Comparison of ENCODE assay signal across 21 mouse cellular contexts in the genomic region with DNA sequence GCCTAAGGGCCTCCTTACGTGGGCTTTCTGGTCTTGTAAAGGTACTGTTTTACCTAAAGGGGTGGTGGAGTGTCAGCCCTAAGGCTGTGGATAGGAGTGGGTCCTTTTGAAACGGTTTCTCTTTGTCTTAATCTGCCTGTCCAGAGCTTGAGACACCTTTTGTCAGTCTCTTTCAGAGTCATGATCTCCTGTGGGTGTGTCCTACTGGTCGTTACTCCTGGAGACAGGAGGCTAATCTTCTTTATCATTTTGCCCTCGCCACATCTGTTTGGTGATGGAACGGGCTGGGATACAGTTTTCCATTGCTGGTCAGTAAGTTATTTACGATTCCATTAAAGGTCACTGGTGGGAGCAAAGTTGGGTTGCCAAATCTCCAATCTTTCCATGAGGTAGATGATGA.
DNase-seq lines count a peak whose midpoint lies in the region; ATAC-seq and TF ChIP-seq lines count a peak whose summit lies in the region.
"Had no signal": no experiment of that assay in that cellular context is flagged by ENCODE, and none has a peak within 500 bp of the region (broad histone marks: within the 10 kb centered on the region; RNA-seq: fewer than 3 reads in every experiment).

No protein-coding gene starts in this region.

- no peaks in the 10 kb centered on the region for H3K36me3 ChIP-seq in liver, embryonic 11.5 days (ENCODE audit: control insufficient read depth, insufficient read depth, low read length)
- no peaks in the 10 kb centered on the region for H3K36me3 ChIP-seq in liver, embryonic 13.5 days
- no peaks in the 10 kb centered on the region for H3K36me3 ChIP-seq in liver, embryonic 14.5 days (replicated peaks; ENCODE audit: control insufficient read depth, insufficient read depth, low read depth)
- H3K36me3 ChIP-seq: embryonic facial prominence, embryonic 13.5 days; embryonic facial prominence, embryonic 15.5 days; forebrain, embryonic 10.5 days; forebrain, embryonic 12.5 days had no signal

- TF ChIP-seq EP300 in liver, embryonic 14.5 days (IDR thresholded peaks at IDR 0.05; ENCODE audit: low read depth) = peak; percentile 21; the same call in 1 of the 2 replicates

- 57% methylated on average over 6 of the region's 6 CpGs for WGBS in liver, embryonic 11.5 days
- 44% methylated on average over 6 of the region's 6 CpGs for WGBS in liver, embryonic 13.5 days (ENCODE audit: insufficient replicate concordance)
- WGBS in liver, embryonic 14.5 days (ENCODE audit: insufficient replicate concordance) = 43% methylated on average over 6 of the region's 6 CpGs

- no peak for TF ChIP-seq CTCF in liver, embryonic 14.5 days (IDR thresholded peaks at IDR 0.05; ENCODE audit: low read depth)

- no peak overlapping the region for H3K9ac ChIP-seq in liver, embryonic 11.5 days (ENCODE audit: low read depth, low read length)
- no peak overlapping the region for H3K9ac ChIP-seq in liver, embryonic 13.5 days
- no peak overlapping the region for H3K9ac ChIP-seq in liver, embryonic 14.5 days (replicated peaks)
- H3K9ac ChIP-seq: embryonic facial prominence, embryonic 13.5 days; embryonic facial prominence, embryonic 15.5 days; forebrain, embryonic 12.5 days had no signal

- no peak overlapping the region for H3K4me3 ChIP-seq in liver, embryonic 11.5 days (ENCODE audit: low read depth, low read length)
- no peak overlapping the region for H3K4me3 ChIP-seq in liver, embryonic 13.5 days (replicated peaks)
- H3K4me3 ChIP-seq in liver, embryonic 14.5 days (ENCODE audit: insufficient read depth in 1 of 2, low read depth in 2 of 2, low read length in 2 of 2) = no peak overlapping the region
- H3K4me3 ChIP-seq: embryonic facial prominence, embryonic 13.5 days; embryonic facial prominence, embryonic 15.5 days; erythroblast, embryonic 14.5 days; forebrain, embryonic 10.5 days; forebrain, embryonic 12.5 days had no signal

- DNase-seq in liver, embryonic 11.5 days (ENCODE audit: low spot score) = no peak
- no peak for DNase-seq in liver
- DNase-seq in liver, embryonic 13.5 days = no peak
- peak in 1 of 3 experiments; percentile 9 for DNase-seq in liver, embryonic 14.5 days (ENCODE audit: low read depth in 3 of 3, low spot score in 3 of 3)
- DNase-seq in cerebellum, postnatal 14 days = no peak
- DNase-seq: adrenal gland, adult 2 months; adrenal gland, postnatal 10 days; adrenal gland, postnatal 25 days; cerebellum, adult 11-12 months; cerebellum, adult 2 months; cerebellum, adult 9-10 months; cerebellum, postnatal 10 days; cerebellum, postnatal 36 days; embryo, embryonic 11 days had no signal

- H3K4me2 ChIP-seq in liver, embryonic 11.5 days = no peak overlapping the region
- H3K4me2 ChIP-seq in liver, embryonic 13.5 days = no peak overlapping the region
- H3K4me2 ChIP-seq in liver, embryonic 14.5 days (ENCODE audit: low read depth) = no peak overlapping the region
- H3K4me2 ChIP-seq: embryonic facial prominence, embryonic 13.5 days; embryonic facial prominence, embryonic 15.5 days; forebrain, embryonic 12.5 days had no signal

- peak; percentile 34; the same call in 1 of the 2 replicates for ATAC-seq in liver, embryonic 11.5 days (replicated peaks; ENCODE audit: low FRiP score)
- ATAC-seq in liver, embryonic 13.5 days (ENCODE audit: low read depth) = peak; percentile 53
- peak; percentile 57 for ATAC-seq in liver, embryonic 14.5 days (ENCODE audit: insufficient read depth)
- ATAC-seq: forebrain, embryonic 14.5 days; forebrain, embryonic 16.5 days had no signal

- H3K4me1 ChIP-seq in liver, embryonic 11.5 days (replicated peaks; ENCODE audit: control insufficient read depth, insufficient read depth, low read length) = no peaks in the 10 kb centered on the region
- H3K4me1 ChIP-seq in liver, embryonic 13.5 days (replicated peaks) = no peaks in the 10 kb centered on the region
- H3K4me1 ChIP-seq in liver, embryonic 14.5 days (replicated peaks; ENCODE audit: control insufficient read depth in 2 of 2, insufficient read depth in 2 of 2, low read length in 1 of 2) = 0 out of 4 replicates have a peak, but pooled peaks cover 0 to 2% of the 10 kb centered on the region in 2 experiments
- H3K4me1 ChIP-seq: forebrain, embryonic 12.5 days had no signal

- no peaks in the 10 kb centered on the region for H3K9me3 ChIP-seq in liver, embryonic 11.5 days (ENCODE audit: control insufficient read depth, low read length)
- H3K9me3 ChIP-seq in liver, embryonic 13.5 days (replicated peaks) = no peaks in the 10 kb centered on the region
- no peaks in the 10 kb centered on the region for H3K9me3 ChIP-seq in liver, embryonic 14.5 days (ENCODE audit: control insufficient read depth, low read length)
- H3K9me3 ChIP-seq: embryonic facial prominence, embryonic 13.5 days; embryonic facial prominence, embryonic 15.5 days; forebrain, embryonic 10.5 days; forebrain, embryonic 12.5 days had no signal

- no peak overlapping the region for H3K27ac ChIP-seq in liver, embryonic 11.5 days (ENCODE audit: low read depth, low read length)
- H3K27ac ChIP-seq in liver, embryonic 13.5 days = no peak overlapping the region
- no peak overlapping the region for H3K27ac ChIP-seq in liver, embryonic 14.5 days
- H3K27ac ChIP-seq: embryonic facial prominence, embryonic 13.5 days; embryonic facial prominence, embryonic 15.5 days; forebrain, embryonic 10.5 days; forebrain, embryonic 12.5 days had no signal

- H3K27me3 ChIP-seq in liver, embryonic 11.5 days (replicated peaks; ENCODE audit: control insufficient read depth, insufficient read depth, low read length) = no peaks in the 10 kb centered on the region
- no peaks in the 10 kb centered on the region for H3K27me3 ChIP-seq in liver, embryonic 13.5 days
- no peaks in the 10 kb centered on the region for H3K27me3 ChIP-seq in liver, embryonic 14.5 days (ENCODE audit: control insufficient read depth, insufficient read depth, low read length)
- H3K27me3 ChIP-seq: embryonic facial prominence, embryonic 13.5 days; embryonic facial prominence, embryonic 15.5 days; forebrain, embryonic 12.5 days had no signal
